Mouse (Mus musculus) granulocyte monocyte progenitor cell, adult 5-6 weeks (primary cell): ENCODE results near the gene Camk2n1. TPM values are rescaled to one million over a fixed set of nuclear protein-coding genes. Genes with fewer than 3 reads are reported as not detected.

Experiments
- ATAC-seq: replicated peaks from 2 replicates; pipeline ENCODE4 v1.8.0; 2016; ENCODE audit warnings: mild to moderate bottlenecking, moderate TSS enrichment, inconsistent platforms; ENCODE audit not compliant: poor library complexity, severe bottlenecking
- total RNA-seq, 2 experiments: library from RNA; stranded (forward) in 1 of 2; stranded (reverse) in 1 of 2; fragments of 200-712, 200-1000 nt in 1 of 2; fragments of >200 nt in 1 of 2; fragmentation: Nextera tagmentation in 1 of 2; gene quantifications; 2 replicates each; pipeline ENCODE4 v1.2.3; 2014 to 2017

Camk2n1 gene
- total RNA-seq, 2 experiments from 2014 or later = not detected

GRCm38 (mm10) chr4:138505171-138505870 lies 51.2 kb downstream of the Camk2n1 start:
- ATAC-seq = 0 out of 2 replicates have a peak, but pooled peaks have one; percentile 14

GRCm38 (mm10) chr4:138507903-138508302 lies 53.8 kb downstream of the Camk2n1 start:
- no peak for ATAC-seq

Other genes with a start within 250 kb of the Camk2n1 start
- 203 and 218 TPM in 2 replicates for gene Hp1bp3, start 238.0 kb upstream of the Camk2n1 start, total RNA-seq (2014; fragmentation: Nextera tagmentation)
- gene Hp1bp3, start 238.0 kb upstream of the Camk2n1 start, total RNA-seq (2017) = 221 and 239 TPM in 2 replicates
- 29.1 and 42.7 TPM in 2 replicates for gene Sh2d5, start 203.9 kb upstream of the Camk2n1 start, total RNA-seq (2014; fragmentation: Nextera tagmentation)
- 18.8 and 27.7 TPM in 2 replicates for gene Sh2d5, start 203.9 kb upstream of the Camk2n1 start, total RNA-seq (2017)
- 8.1 and 10.6 TPM in 2 replicates for gene Kif17, start 203.9 kb upstream of the Camk2n1 start, total RNA-seq (2014; fragmentation: Nextera tagmentation)
- 6.0 and 8.9 TPM in 2 replicates for gene Kif17, start 203.9 kb upstream of the Camk2n1 start, total RNA-seq (2017)
- 318 and 319 TPM in 2 replicates for gene Ddost, start 149.6 kb upstream of the Camk2n1 start, total RNA-seq (2014; fragmentation: Nextera tagmentation)
- gene Ddost, start 149.6 kb upstream of the Camk2n1 start, total RNA-seq (2017) = 238 and 289 TPM in 2 replicates
- gene Pink1, start 128.0 kb upstream of the Camk2n1 start, total RNA-seq (2014; fragmentation: Nextera tagmentation) = 30.2 and 30.9 TPM in 2 replicates
- gene Pink1, start 128.0 kb upstream of the Camk2n1 start, total RNA-seq (2017) = 29.9 and 40.8 TPM in 2 replicates
- not detected in 2 replicates for gene Cda, start 86.3 kb upstream of the Camk2n1 start, total RNA-seq (2014; fragmentation: Nextera tagmentation)
- gene Cda, start 86.3 kb upstream of the Camk2n1 start, total RNA-seq (2017) = not detected in 2 replicates
- not detected in 2 replicates for gene Fam43b, start 57.8 kb upstream of the Camk2n1 start, total RNA-seq (2014; fragmentation: Nextera tagmentation)
- not detected in 2 replicates for gene Fam43b, start 57.8 kb upstream of the Camk2n1 start, total RNA-seq (2017)
- 7.4 and 10.1 TPM in 2 replicates for gene Mul1, start 19.6 kb upstream of the Camk2n1 start, total RNA-seq (2014; fragmentation: Nextera tagmentation)
- gene Mul1, start 19.6 kb upstream of the Camk2n1 start, total RNA-seq (2017) = 7.6 and 8.7 TPM in 2 replicates
- not detected in 2 replicates for gene Vwa5b1, start 181.6 kb downstream of the Camk2n1 start, total RNA-seq (2014; fragmentation: Nextera tagmentation)
- not detected in 2 replicates for gene Vwa5b1, start 181.6 kb downstream of the Camk2n1 start, total RNA-seq (2017)